Mouse (Mus musculus): ENCODE data around the gene Zeb2.

DNA sequence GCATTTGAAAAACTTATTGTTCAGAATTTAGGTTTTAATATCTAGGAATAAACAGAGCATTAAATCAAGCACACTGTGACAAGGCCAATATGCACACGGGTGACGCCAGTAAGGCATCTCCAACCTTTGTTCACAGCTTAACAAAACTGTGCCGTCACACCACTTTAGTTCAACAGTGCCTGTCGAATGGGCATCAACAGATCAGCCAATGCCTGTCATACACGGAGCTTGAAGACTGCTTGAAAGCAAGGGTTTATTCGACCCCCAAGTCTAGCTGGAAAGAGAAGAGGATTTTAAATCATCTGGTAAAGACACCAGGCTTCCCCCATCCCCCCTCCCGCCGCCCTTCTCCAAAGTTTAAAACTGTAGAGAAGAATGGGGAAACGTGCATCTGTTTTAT, 21.4 kb downstream of the Zeb2 start:
- TF ChIP-seq CTCF (IDR thresholded peaks at IDR 0.05; ENCODE audit: control insufficient read depth, insufficient read depth, low read length) = no peak
- no peak for TF ChIP-seq POLR2A (IDR thresholded peaks at IDR 0.05; ENCODE audit: borderline replicate concordance, control insufficient read depth, low read depth, low read length)
